Mouse (Mus musculus): ENCODE data around the gene Pde6c. TPM values are rescaled to one million over a fixed set of nuclear protein-coding genes. Genes with fewer than 3 reads are reported as not detected.

Pde6c gene
- 1 to 10 TPM; 1.3 to 3.2 TPM for total RNA-seq (2021)
- long read RNA-seq, experiment 1, partial matches to known transcripts = 3 of 5 reads
- long read RNA-seq, experiment 1, other reads (novel, unspliced or antisense) = 2 of 5 reads
- long read RNA-seq, experiment 2, partial matches to known transcripts = 1 of 2 reads
- long read RNA-seq, experiment 2, other reads (novel, unspliced or antisense) = 1 of 2 reads

- DNase-seq = no peak
Measured at GRCm38 (mm10) chr19:38132481-38132880, at the start of gene Pde6c. Gene Pde6c, plus strand, starts transcription at chr19:38132781.

GRCm38 (mm10) chr19:38082931-38083525 lies 49.6 kb upstream of the Pde6c start:
- DNase-seq = no peak

GRCm38 (mm10) chr19:38085841-38086240 lies 46.7 kb upstream of the Pde6c start:
- DNase-seq = no peak

GRCm38 (mm10) chr19:38086948-38087551 lies 45.5 kb upstream of the Pde6c start:
- DNase-seq = peak; percentile 82

- DNase-seq = peak; percentile 65
Measured at GRCm38 (mm10) chr19:38089358-38089757, 43.2 kb upstream of the Pde6c start.

GRCm38 (mm10) chr19:38091512-38091985 lies 41.0 kb upstream of the Pde6c start:
- DNase-seq = no peak

- no peak for DNase-seq
Measured at GRCm38 (mm10) chr19:38096231-38096630, 36.4 kb upstream of the Pde6c start.

GRCm38 (mm10) chr19:38096858-38097758 lies 35.5 kb upstream of the Pde6c start, which contains the start of gene Ffar4:
Gene Ffar4, plus strand, starts transcription at chr19:38097071.
- DNase-seq = peak; percentile 78

- DNase-seq = no peak
Measured at GRCm38 (mm10) chr19:38107871-38108270, 24.7 kb upstream of the Pde6c start.

- no peak for DNase-seq
Measured at GRCm38 (mm10) chr19:38109506-38110242, 22.9 kb upstream of the Pde6c start.

- DNase-seq = no peak
Measured at GRCm38 (mm10) chr19:38111056-38111455, 21.5 kb upstream of the Pde6c start.

GRCm38 (mm10) chr19:38112575-38112974 lies 20.0 kb upstream of the Pde6c start:
- DNase-seq = no peak

GRCm38 (mm10) chr19:38114834-38115491 lies 17.6 kb upstream of the Pde6c start:
- DNase-seq = no peak

- DNase-seq = peak; percentile 26
Measured at GRCm38 (mm10) chr19:38120123-38120760, 12.3 kb upstream of the Pde6c start.

- DNase-seq = no peak
Measured at GRCm38 (mm10) chr19:38123921-38124320, 8.7 kb upstream of the Pde6c start.

GRCm38 (mm10) chr19:38124401-38125218 lies 8.0 kb upstream of the Pde6c start:
- DNase-seq = peak; percentile 67

GRCm38 (mm10) chr19:38125219-38125610 lies 7.4 kb upstream of the Pde6c start, which contains the start of gene Rbp4:
Gene Rbp4, minus strand, starts transcription at chr19:38125281.
- no peak for DNase-seq

- no peak for DNase-seq
Measured at GRCm38 (mm10) chr19:38126656-38127055, 5.9 kb upstream of the Pde6c start.

GRCm38 (mm10) chr19:38133986-38134385 lies 1.4 kb downstream of the Pde6c start:
- no peak for DNase-seq

GRCm38 (mm10) chr19:38134806-38135205 lies 2.2 kb downstream of the Pde6c start:
- no peak for DNase-seq

Data from adrenal gland, postnatal 10 days (tissue).